Mouse (Mus musculus) neural tube, embryonic 15.5 days (tissue): ENCODE measurements around the gene Wscd2. TPM values are rescaled to one million over a fixed set of nuclear protein-coding genes. Genes with fewer than 3 reads are reported as not detected.

Experiments used
- ATAC-seq: fragments of 200-750 bp; cut with Nextera tagmentation; 2 replicates; pipeline ENCODE4 v1.8.0; 2017; ENCODE audit warnings: mild to moderate bottlenecking, moderate TSS enrichment, moderate library complexity; ENCODE audit not compliant: low FRiP score
- H3K27ac ChIP-seq: fragments of 300-500 bp; sonication (generic); replicated peaks from 2 replicates; pipeline ENCODE4 v1.5.1; 2015; ENCODE audit warnings: mild to moderate bottlenecking, inconsistent platforms
- H3K27me3 ChIP-seq: fragments of 300-500 bp; sonication (generic); replicated peaks from 2 replicates; pipeline ENCODE4 v1.6.1; 2015; ENCODE audit warnings: inconsistent platforms
- H3K36me3 ChIP-seq: fragments of 300-500 bp; sonication (generic); 2 replicates; pipeline ENCODE4 v1.6.1; 2015; ENCODE audit warnings: inconsistent platforms
- H3K4me1 ChIP-seq: fragments of 300-500 bp; sonication (generic); 2 replicates; pipeline ENCODE4 v1.6.1; 2015; ENCODE audit warnings: inconsistent platforms
- H3K4me2 ChIP-seq: fragments of 300-500 bp; sonication (generic); 2 replicates; pipeline ENCODE4 v1.6.1; 2015; ENCODE audit warnings: inconsistent platforms, mild to moderate bottlenecking, moderate library complexity
- H3K4me3 ChIP-seq: fragments of 300-500 bp; sonication (generic); replicated peaks from 2 replicates; pipeline ENCODE4 v1.5.1; 2015; ENCODE audit warnings: mild to moderate bottlenecking, inconsistent platforms
- H3K9ac ChIP-seq: fragments of 300-500 bp; sonication (generic); replicated peaks from 2 replicates; pipeline ENCODE4 v1.6.1; 2015; ENCODE audit warnings: mild to moderate bottlenecking, inconsistent platforms
- H3K9me3 ChIP-seq: fragments of 300-500 bp; sonication (generic); replicated peaks from 2 replicates; pipeline ENCODE4 v1.6.1; 2016; ENCODE audit warnings: inconsistent platforms
- WGBS: fragments of 180-500 bp; shearing (Covaris S2); methylation state at CpG from one replicate; pipeline ENCODE4 v1.1.7; 2015; ENCODE audit warnings: mixed read lengths; 5-methylcytosine and 5-hydroxymethylcytosine counted together
- polyA plus RNA-seq: library from polyadenylated mRNA; unstranded; fragments of >200 nt; fragmentation: Nextera tagmentation; extraction: Ambion mirVana; gene quantifications from 2 replicates; pipeline ENCODE4 v1.2.1, GENCODE M21; 2015

Gene Wscd2
- polyA plus RNA-seq = 18.2 and 22.6 TPM in 2 replicates

- 0 out of 2 replicates have a peak, but pooled peaks have one; percentile 6 for ATAC-seq
- WGBS = 62% methylated on average over 6 of the region's 6 CpGs
- peak within 1 kb of the TSS; percentile 73 for H3K27ac ChIP-seq
These were observed at the start of gene Wscd2 for GRCm38 (mm10) chr5:113490033-113490432. Wscd2 (plus strand) TSS chr5:113490333.

GRCm38 (mm10) chr5:113442180-113442579 is 48.0 kb upstream of the Wscd2 start:
- no peak overlapping the region for H3K9ac ChIP-seq
- H3K27ac ChIP-seq = peak overlapping the region; percentile 51
- no peaks in the 10 kb centered on the region for H3K27me3 ChIP-seq
- H3K4me3 ChIP-seq = no peak overlapping the region
- H3K9me3 ChIP-seq = no peaks in the 10 kb centered on the region
- H3K4me2 ChIP-seq = no peak overlapping the region
- H3K36me3 ChIP-seq = no peaks in the 10 kb centered on the region
- WGBS = 29% methylated on average over 3 of the region's 3 CpGs
- peak; percentile 48; the same call in 1 of the 2 replicates for ATAC-seq
- peaks cover 12% of the 10 kb centered on the region; the same call in 1 of the 2 replicates for H3K4me1 ChIP-seq

More at GRCm38 (mm10) chr5:113490033-113490432, at the start of gene Wscd2:
- Histone ChIP-seq H3K9me3 (no peaks in the 10 kb centered on the region), H3K36me3 (no peaks in the 10 kb centered on the region), H3K27me3 (no peaks in the 10 kb centered on the region), H3K4me2 (peak within 1 kb of the TSS; percentile 78), H3K4me1 (peaks cover 45% of the 10 kb centered on the region), H3K9ac (peak within 1 kb of the TSS; percentile 67), H3K4me3 (peak within 1 kb of the TSS; percentile 56)

- no peak overlapping the region for H3K9ac ChIP-seq
- 6% methylated on average over 9 of the region's 9 CpGs for WGBS
- H3K36me3 ChIP-seq = no peaks in the 10 kb centered on the region
- H3K9me3 ChIP-seq = no peaks in the 10 kb centered on the region
- peak; percentile 78 for ATAC-seq
- peak overlapping the region; percentile 63 for H3K27ac ChIP-seq
- H3K27me3 ChIP-seq = no peaks in the 10 kb centered on the region
- H3K4me3 ChIP-seq = no peak overlapping the region
- no peak overlapping the region; the same call in 1 of the 2 replicates for H3K4me2 ChIP-seq
- H3K4me1 ChIP-seq = peaks cover 24% of the 10 kb centered on the region
These were observed 42.0 kb upstream of the Wscd2 start for GRCm38 (mm10) chr5:113448023-113448734.

- Histone ChIP-seq H3K4me2 (no peak overlapping the region), H3K27me3 (no peaks in the 10 kb centered on the region), H3K4me1 (peaks cover 27% of the 10 kb centered on the region), H3K27ac (no peak overlapping the region), H3K4me3 (no peak overlapping the region), H3K9me3 (no peaks in the 10 kb centered on the region), H3K9ac (no peak overlapping the region), H3K36me3 (no peaks in the 10 kb centered on the region)
- 64% methylated on average over 3 of the region's 3 CpGs for WGBS
- no peak for ATAC-seq
These were observed 40.8 kb upstream of the Wscd2 start for GRCm38 (mm10) chr5:113449336-113449735.

GRCm38 (mm10) chr5:113452691-113453090 is 37.4 kb upstream of the Wscd2 start:
- H3K36me3 ChIP-seq = no peaks in the 10 kb centered on the region
- no peaks in the 10 kb centered on the region for H3K27me3 ChIP-seq

GRCm38 (mm10) chr5:113453356-113453755 is 36.8 kb upstream of the Wscd2 start:
- no peaks in the 10 kb centered on the region for H3K9me3 ChIP-seq
- WGBS = 4% methylated on average over 4 of the region's 4 CpGs
- no peaks in the 10 kb centered on the region for H3K36me3 ChIP-seq
- H3K4me2 ChIP-seq = no peak overlapping the region
- H3K27me3 ChIP-seq = no peaks in the 10 kb centered on the region
- no peak for ATAC-seq
- peaks cover 17% of the 10 kb centered on the region for H3K4me1 ChIP-seq
- 0 out of 2 replicates have a peak overlapping the region, but pooled peaks have one; percentile 6 for H3K27ac ChIP-seq
- H3K4me3 ChIP-seq = no peak overlapping the region
- no peak overlapping the region for H3K9ac ChIP-seq

More at GRCm38 (mm10) chr5:113452691-113453090, 37.4 kb upstream of the Wscd2 start:
- WGBS = 6% methylated on average over 1 of the region's 1 CpGs
- ATAC-seq = no peak
- Histone ChIP-seq H3K4me2 (no peak overlapping the region), H3K4me1 (peaks cover 24% of the 10 kb centered on the region), H3K27ac (peak overlapping the region; percentile 6; the same call in 1 of the 2 replicates), H3K9me3 (no peaks in the 10 kb centered on the region), H3K4me3 (no peak overlapping the region), H3K9ac (no peak overlapping the region)

GRCm38 (mm10) chr5:113456020-113456419 is 34.1 kb upstream of the Wscd2 start:
- Histone ChIP-seq H3K27ac (no peak overlapping the region), H3K9me3 (no peaks in the 10 kb centered on the region), H3K9ac (no peak overlapping the region), H3K4me3 (no peak overlapping the region), H3K4me1 (peaks cover 27% of the 10 kb centered on the region), H3K36me3 (no peaks in the 10 kb centered on the region), H3K27me3 (no peaks in the 10 kb centered on the region), H3K4me2 (no peak overlapping the region)
- WGBS = 68% methylated on average over 10 of the region's 10 CpGs
- ATAC-seq = peak; percentile 53; the same call in 1 of the 2 replicates

- Histone ChIP-seq H3K4me1 (peaks cover 32% of the 10 kb centered on the region), H3K4me3 (no peak overlapping the region), H3K27me3 (no peaks in the 10 kb centered on the region), H3K36me3 (no peaks in the 10 kb centered on the region), H3K4me2 (no peak overlapping the region), H3K9ac (no peak overlapping the region), H3K9me3 (no peaks in the 10 kb centered on the region), H3K27ac (no peak overlapping the region)
- no peak for ATAC-seq
- 83% methylated on average over 4 of the region's 4 CpGs for WGBS
These were observed 33.4 kb upstream of the Wscd2 start for GRCm38 (mm10) chr5:113456756-113457155.

- no peak for ATAC-seq
- no peak overlapping the region for H3K4me3 ChIP-seq
- no peaks in the 10 kb centered on the region for H3K27me3 ChIP-seq
- peaks cover 36% of the 10 kb centered on the region for H3K4me1 ChIP-seq
- H3K4me2 ChIP-seq = no peak overlapping the region
- no peak overlapping the region for H3K9ac ChIP-seq
- no peaks in the 10 kb centered on the region for H3K36me3 ChIP-seq
- no peaks in the 10 kb centered on the region for H3K9me3 ChIP-seq
- WGBS = 33% methylated on average over 6 of the region's 6 CpGs
- no peak overlapping the region for H3K27ac ChIP-seq
These were observed 32.9 kb upstream of the Wscd2 start for GRCm38 (mm10) chr5:113457260-113457659.

- Histone ChIP-seq H3K4me1 (peaks cover 30% of the 10 kb centered on the region), H3K9me3 (no peaks in the 10 kb centered on the region), H3K4me3 (no peak overlapping the region), H3K27ac (no peak overlapping the region), H3K4me2 (no peak overlapping the region), H3K36me3 (no peaks in the 10 kb centered on the region), H3K9ac (no peak overlapping the region), H3K27me3 (no peaks in the 10 kb centered on the region)
- ATAC-seq = no peak
- 33% methylated on average over 7 of the region's 7 CpGs for WGBS
These were observed 30.2 kb upstream of the Wscd2 start for GRCm38 (mm10) chr5:113459942-113460341.

GRCm38 (mm10) chr5:113461582-113461981 is 28.6 kb upstream of the Wscd2 start:
- H3K9me3 ChIP-seq = no peaks in the 10 kb centered on the region
- no peak for ATAC-seq
- no peaks in the 10 kb centered on the region for H3K27me3 ChIP-seq
- H3K4me1 ChIP-seq = peaks cover 31% of the 10 kb centered on the region
- peak overlapping the region; percentile 29; the same call in 1 of the 2 replicates for H3K27ac ChIP-seq
- H3K4me3 ChIP-seq = no peak overlapping the region; the same call in 1 of the 2 replicates
- peak overlapping the region; percentile 26 for H3K9ac ChIP-seq
- no peaks in the 10 kb centered on the region for H3K36me3 ChIP-seq
- WGBS = 6% methylated on average over 16 of the region's 16 CpGs
- H3K4me2 ChIP-seq = peak overlapping the region; percentile 51
